Mouse (Mus musculus) thymus, adult 18-20 months (tissue): Measurements from ENCODE around the gene 4930556J24Rik.
A peak's percentile ranks its signal among the peaks of the same experiment; 100 is the strongest.
"Not testable (repeated sequence)": the region's sequence is repeated elsewhere in the genome, so short reads cannot be mapped to it uniquely, and the experiment has no call there.

ENCODE experiments used
- DNase-seq, 2 experiments: peaks; one replicate each; pipeline ENCODE4 v3.0.0; 2022; ENCODE audit warnings: mixed read lengths in 2 of 2

4930556J24Rik gene

DNA sequence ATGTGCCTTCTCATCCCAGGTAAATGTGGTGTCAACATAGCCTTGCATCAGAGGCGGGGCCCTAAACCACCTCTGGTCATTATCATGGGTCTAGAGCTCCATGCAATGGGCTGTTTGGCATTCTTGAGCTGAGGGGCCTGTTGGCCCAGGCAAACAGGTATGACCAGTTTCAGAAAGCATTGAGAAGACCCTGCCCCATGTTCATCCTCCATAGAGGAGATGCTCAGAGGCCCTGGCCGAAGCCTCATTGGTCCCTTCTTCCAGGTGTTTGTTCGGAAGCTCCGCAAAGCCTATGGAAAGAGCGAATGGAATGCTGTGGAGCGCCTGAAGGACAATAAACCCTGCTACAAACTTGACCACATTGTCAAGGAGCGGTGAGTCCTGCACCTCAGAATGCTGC is 6.2 kb downstream of the 4930556J24Rik start:
- DNase-seq: no peak

DNA sequence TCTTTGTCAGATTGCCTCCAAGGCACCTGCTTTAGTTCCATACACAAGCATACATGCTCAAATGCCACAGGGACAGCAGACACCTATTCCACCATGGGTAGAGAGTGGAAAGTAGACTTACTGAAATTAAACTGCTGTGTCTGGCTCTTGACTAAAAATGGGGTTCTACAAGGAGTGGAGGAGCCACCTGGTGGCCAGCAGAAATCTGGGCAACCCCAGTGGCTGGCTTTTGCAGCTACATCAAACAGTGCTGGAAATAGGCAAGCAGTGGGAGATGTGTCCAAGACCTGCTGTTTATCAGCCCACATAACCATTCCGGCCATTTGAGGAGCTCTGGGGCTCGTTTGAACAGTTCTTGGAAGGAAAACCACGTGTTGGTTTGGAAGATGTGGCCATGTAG is 6.7 kb downstream of the 4930556J24Rik start:
- DNase-seq: no peak

GRCm38 (mm10) chr11:3964416-3965172 is 12.0 kb downstream of the 4930556J24Rik start:
- DNase-seq: no peak

DNA sequence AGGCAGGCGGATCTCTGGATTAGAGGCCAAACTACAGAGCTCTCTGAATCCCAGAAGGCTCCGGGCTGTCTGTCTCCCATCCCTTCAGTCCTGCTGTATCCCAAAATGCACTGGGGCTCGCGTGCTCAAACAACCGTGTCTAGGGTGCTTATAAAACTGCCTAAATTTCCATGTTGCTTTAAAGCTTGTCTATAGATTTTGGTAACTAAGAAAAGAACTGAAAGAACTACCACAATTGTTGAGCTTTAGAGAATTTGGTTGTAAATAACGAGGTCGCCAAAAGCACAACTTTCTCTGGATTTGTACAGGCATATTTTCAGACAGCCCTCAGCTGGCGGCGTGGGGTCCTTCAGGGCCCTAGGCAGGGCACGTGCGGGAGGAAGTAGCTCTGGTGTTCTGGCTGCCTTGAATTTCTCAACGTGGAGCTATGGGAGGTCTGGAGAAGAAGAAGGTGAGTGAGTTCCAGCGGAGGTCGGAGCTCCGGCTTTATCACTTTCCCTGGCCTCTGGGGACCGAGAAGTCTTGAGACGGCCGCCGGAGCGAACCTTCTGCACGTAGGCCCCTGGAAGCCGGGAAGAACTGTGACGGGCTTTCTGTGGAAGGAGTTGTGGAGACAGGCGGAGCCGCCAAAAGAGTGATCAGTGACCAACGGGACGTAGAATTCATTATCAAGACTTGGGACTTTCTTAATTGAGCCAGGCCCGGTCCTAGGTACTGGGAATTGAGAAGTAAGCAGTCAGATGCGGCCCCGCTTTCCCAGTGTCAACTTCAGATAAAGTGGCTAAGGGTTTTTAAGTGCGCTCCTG is 12.8 kb downstream of the 4930556J24Rik start, which contains the start of gene Pes1:
Gene Pes1, plus strand, starts transcription at position 366 of the 806 bp plus-strand sequence.
- peak; percentile 47 to 67 for DNase-seq

GRCm38 (mm10) chr11:3963155-3963554 is 13.4 kb downstream of the 4930556J24Rik start:
- peak in 1 of 2 experiments; percentile 6 for DNase-seq

DNA sequence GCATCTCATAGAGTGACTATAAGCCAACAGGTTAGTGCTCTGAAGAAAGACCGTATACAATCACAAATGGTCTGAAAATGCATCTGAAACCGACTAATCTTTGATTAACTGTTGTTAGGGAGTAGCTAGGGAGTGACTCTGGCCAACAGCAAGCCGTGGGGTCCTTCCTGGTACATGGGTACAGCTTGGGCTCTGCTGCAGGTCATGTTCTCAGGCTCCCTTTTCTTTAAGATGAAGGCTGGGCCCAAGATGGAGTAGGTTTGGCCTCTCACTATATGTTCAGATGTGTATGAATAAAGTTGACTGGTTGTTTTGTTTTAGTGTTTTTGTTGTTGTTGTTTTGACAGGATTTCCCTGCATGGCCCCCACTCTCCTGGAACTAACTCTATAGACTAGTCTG is 14.8 kb downstream of the 4930556J24Rik start:
- no peak for DNase-seq

GRCm38 (mm10) chr11:3960901-3961300 is 15.7 kb downstream of the 4930556J24Rik start:
- DNase-seq: no peak

DNA sequence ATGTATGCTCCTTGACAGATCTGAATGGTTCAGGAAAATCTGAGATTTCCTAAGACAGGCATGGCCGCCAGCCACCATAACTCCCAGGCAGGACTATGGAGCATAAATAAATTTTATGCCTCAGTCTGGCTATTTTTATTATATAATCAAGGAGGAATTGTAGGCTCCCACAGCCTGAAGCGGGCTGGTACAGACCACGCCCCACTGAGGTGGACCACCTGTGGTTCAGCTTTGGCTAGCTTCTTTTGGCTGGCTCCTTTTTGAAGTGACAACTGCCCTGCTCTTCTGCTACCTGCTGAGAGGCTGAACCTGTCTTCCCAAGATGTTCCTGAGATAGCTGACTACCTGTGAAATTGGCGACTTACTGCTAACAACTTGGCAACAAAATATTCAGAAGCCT is 21.2 kb downstream of the 4930556J24Rik start:
- not testable (repeated sequence) for DNase-seq

GRCm38 (mm10) chr11:3954876-3955275 is 21.7 kb downstream of the 4930556J24Rik start:
- DNase-seq: not testable (repeated sequence)

DNA sequence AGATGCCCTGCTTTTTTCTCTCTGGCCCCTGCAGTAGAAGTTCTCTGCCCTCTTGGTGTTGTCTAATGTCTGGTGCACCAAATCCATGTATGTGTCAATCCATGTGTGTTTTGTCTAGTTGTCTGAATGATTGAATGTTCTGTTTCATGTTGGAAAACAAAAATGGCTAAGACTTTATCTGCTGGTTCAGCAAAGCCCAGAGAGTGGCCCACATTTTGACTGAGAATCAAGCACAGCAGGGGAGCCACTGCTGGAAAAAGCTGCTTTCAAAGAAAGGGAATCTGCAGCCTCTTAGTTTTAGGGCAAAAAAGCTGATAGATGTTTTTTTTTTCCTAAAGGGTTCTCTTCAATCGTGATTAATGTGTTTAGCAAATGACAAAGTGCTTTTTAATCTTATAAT is 30.2 kb downstream of the 4930556J24Rik start:
- DNase-seq: no peak

GRCm38 (mm10) chr11:3941371-3941770 is 35.2 kb downstream of the 4930556J24Rik start:
- DNase-seq: no peak

GRCm38 (mm10) chr11:3937321-3937874 is 39.2 kb downstream of the 4930556J24Rik start:
- no peak for DNase-seq

GRCm38 (mm10) chr11:3936318-3936717 is 40.3 kb downstream of the 4930556J24Rik start:
- DNase-seq: no peak

DNA sequence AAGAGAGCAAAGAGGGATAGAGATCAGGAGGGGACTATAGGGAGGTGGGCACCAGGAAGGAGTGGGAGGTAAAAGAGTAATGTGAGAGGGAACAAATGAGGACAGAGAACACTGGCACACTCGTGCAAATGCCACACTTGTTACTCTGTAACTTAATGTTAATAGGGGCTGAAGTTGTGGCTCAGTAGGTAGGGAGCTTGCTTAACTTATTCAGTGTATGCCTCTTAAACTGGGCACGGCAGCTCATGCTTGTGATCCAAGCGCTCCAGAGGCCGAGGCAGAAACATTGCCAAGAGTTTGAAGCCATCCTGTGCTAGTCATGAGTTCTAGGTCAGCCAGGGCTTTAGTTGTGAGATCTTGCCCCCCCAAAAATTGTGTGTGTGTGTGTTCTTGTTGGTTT is 41.4 kb downstream of the 4930556J24Rik start:
- no peak for DNase-seq

- no peak for DNase-seq
Measured at GRCm38 (mm10) chr11:3933756-3934285, 42.8 kb downstream of the 4930556J24Rik start.

GRCm38 (mm10) chr11:3931511-3932211 is 44.9 kb downstream of the 4930556J24Rik start, which contains the start of gene Tcn2:
Tcn2 (minus strand) TSS chr11:3932159.
- peak; percentile 68 to 73 for DNase-seq

- no peak for DNase-seq
Measured at GRCm38 (mm10) chr11:3930931-3931330, 45.6 kb downstream of the 4930556J24Rik start.

GRCm38 (mm10) chr11:3930019-3930418 is 46.6 kb downstream of the 4930556J24Rik start:
- DNase-seq: no peak

GRCm38 (mm10) chr11:3925916-3926315 is 50.7 kb downstream of the 4930556J24Rik start:
- no peak for DNase-seq

- no peak for DNase-seq
Measured at GRCm38 (mm10) chr11:3922731-3923130, 53.8 kb downstream of the 4930556J24Rik start.

- DNase-seq: no peak
Measured at GRCm38 (mm10) chr11:3922115-3922514, 54.5 kb downstream of the 4930556J24Rik start.

- no peak for DNase-seq
Measured at GRCm38 (mm10) chr11:3921281-3921850, 55.2 kb downstream of the 4930556J24Rik start.
